Mouse (Mus musculus) heart, embryonic 10.5 days (tissue): ENCODE results near the gene Olfr642. TPM values are rescaled to one million over a fixed set of nuclear protein-coding genes. Genes with fewer than 3 reads are reported as not detected.

ENCODE experiments used
- polyA plus RNA-seq: library from polyadenylated mRNA; unstranded; fragments of >200 nt; fragmentation: Nextera tagmentation; extraction: Ambion mirVana; gene quantifications from 2 replicates; pipeline ENCODE4 v1.2.1, GENCODE M21; 2016

The Olfr642 gene
- polyA plus RNA-seq, 1 experiment from 2014 or later: not detected

Other genes starting within 250 kb of the Olfr642 start
- 442 and 979 TPM in 2 replicates for gene Hbb-bt, start 238.7 kb downstream of the Olfr642 start, polyA plus RNA-seq
- 173 and 274 TPM in 2 replicates for gene Hbb-bs, start 224.6 kb downstream of the Olfr642 start, polyA plus RNA-seq
- 0.28 and 1.2 TPM in 2 replicates for gene Hbb-bh2, start 212.1 kb downstream of the Olfr642 start, polyA plus RNA-seq
- 8,898 and 9,884 TPM in 2 replicates for gene Hbb-bh1, start 209.5 kb downstream of the Olfr642 start, polyA plus RNA-seq
- 17,516 and 23,478 TPM in 2 replicates for gene Hbb-y, start 199.4 kb downstream of the Olfr642 start, polyA plus RNA-seq
- not detected in 2 replicates for gene Olfr66, start 166.4 kb downstream of the Olfr642 start, polyA plus RNA-seq
- gene Olfr64, start 158.2 kb downstream of the Olfr642 start, polyA plus RNA-seq: not detected in 2 replicates
- gene Olfr65, start 149.2 kb downstream of the Olfr642 start, polyA plus RNA-seq: not detected in 2 replicates
- not detected in 2 replicates for gene Olfr631, start 123.8 kb downstream of the Olfr642 start, polyA plus RNA-seq
- gene Olfr632, start 118.3 kb downstream of the Olfr642 start, polyA plus RNA-seq: not detected in 2 replicates
- not detected in 2 replicates for gene Olfr633, start 108.2 kb downstream of the Olfr642 start, polyA plus RNA-seq
- not detected in 2 replicates for gene Olfr635, start 81.5 kb downstream of the Olfr642 start, polyA plus RNA-seq
- gene Olfr638, start 53.9 kb downstream of the Olfr642 start, polyA plus RNA-seq: not detected in 2 replicates
- not detected in 2 replicates for gene Olfr639, start 35.4 kb downstream of the Olfr642 start, polyA plus RNA-seq
- not detected in 2 replicates for gene Olfr640, start 27.1 kb downstream of the Olfr642 start, polyA plus RNA-seq
- not detected in 2 replicates for gene Olfr641, start 17.2 kb downstream of the Olfr642 start, polyA plus RNA-seq
- not detected in 2 replicates for gene 4930516K23Rik, start 8.8 kb upstream of the Olfr642 start, polyA plus RNA-seq
- not detected in 2 replicates for gene Olfr644, start 19.2 kb upstream of the Olfr642 start, polyA plus RNA-seq
- not detected in 2 replicates for gene Olfr645, start 32.8 kb upstream of the Olfr642 start, polyA plus RNA-seq
- not detected in 2 replicates for gene Olfr646, start 52.2 kb upstream of the Olfr642 start, polyA plus RNA-seq
- gene Ubqln5, start 77.2 kb upstream of the Olfr642 start, polyA plus RNA-seq: not detected in 2 replicates
- not detected in 2 replicates for gene Olfr643, start 84.7 kb upstream of the Olfr642 start, polyA plus RNA-seq
- not detected in 2 replicates for gene Ubqln3, start 90.6 kb upstream of the Olfr642 start, polyA plus RNA-seq
- gene Ubqlnl, start 97.9 kb upstream of the Olfr642 start, polyA plus RNA-seq: not detected in 2 replicates
- gene Olfm5, start 112.2 kb upstream of the Olfr642 start, polyA plus RNA-seq: not detected in 2 replicates
- gene Olfr648, start 130.7 kb upstream of the Olfr642 start, polyA plus RNA-seq: 0.21 and 0.28 TPM in 2 replicates
- gene Olfr649, start 143.3 kb upstream of the Olfr642 start, polyA plus RNA-seq: not detected in 2 replicates
- gene Trim6, start 166.1 kb upstream of the Olfr642 start, polyA plus RNA-seq: 9.8 and 12.3 TPM in 2 replicates
- gene Trim34a, start 191.8 kb upstream of the Olfr642 start, polyA plus RNA-seq: 1.6 and 1.7 TPM in 2 replicates
- gene Trim5, start 235.4 kb upstream of the Olfr642 start, polyA plus RNA-seq: 0.35 and 0.47 TPM in 2 replicates